Mouse (Mus musculus): ENCODE results near the gene Acp4. TPM values are rescaled to one million over a fixed set of nuclear protein-coding genes. Genes with fewer than 3 reads are reported as not detected.
"Not testable (repeated sequence)": the region's sequence is repeated elsewhere in the genome, so short reads cannot be mapped to it uniquely, and the experiment has no call there.

The Acp4 gene
- not detected in 2 replicates for total RNA-seq (2017)

GRCm38 (mm10) chr7:44257278-44257677, at the start of gene Acp4:
Acp4 (minus strand) TSS chr7:44257378.
- ATAC-seq (ENCODE audit: extremely low read depth, insufficient number of reproducible peaks, low FRiP score, poor library complexity, severe bottlenecking): no peak

GRCm38 (mm10) chr7:44306516-44307240, 49.5 kb upstream of the Acp4 start, which contains the start of gene Clec11a:
Clec11a (minus strand) TSS chr7:44306902.
- ATAC-seq (ENCODE audit: extremely low read depth, insufficient number of reproducible peaks, low FRiP score, poor library complexity, severe bottlenecking): no peak

GRCm38 (mm10) chr7:44305686-44306085, 48.5 kb upstream of the Acp4 start:
- ATAC-seq (ENCODE audit: extremely low read depth, insufficient number of reproducible peaks, low FRiP score, poor library complexity, severe bottlenecking): no peak

DNA sequence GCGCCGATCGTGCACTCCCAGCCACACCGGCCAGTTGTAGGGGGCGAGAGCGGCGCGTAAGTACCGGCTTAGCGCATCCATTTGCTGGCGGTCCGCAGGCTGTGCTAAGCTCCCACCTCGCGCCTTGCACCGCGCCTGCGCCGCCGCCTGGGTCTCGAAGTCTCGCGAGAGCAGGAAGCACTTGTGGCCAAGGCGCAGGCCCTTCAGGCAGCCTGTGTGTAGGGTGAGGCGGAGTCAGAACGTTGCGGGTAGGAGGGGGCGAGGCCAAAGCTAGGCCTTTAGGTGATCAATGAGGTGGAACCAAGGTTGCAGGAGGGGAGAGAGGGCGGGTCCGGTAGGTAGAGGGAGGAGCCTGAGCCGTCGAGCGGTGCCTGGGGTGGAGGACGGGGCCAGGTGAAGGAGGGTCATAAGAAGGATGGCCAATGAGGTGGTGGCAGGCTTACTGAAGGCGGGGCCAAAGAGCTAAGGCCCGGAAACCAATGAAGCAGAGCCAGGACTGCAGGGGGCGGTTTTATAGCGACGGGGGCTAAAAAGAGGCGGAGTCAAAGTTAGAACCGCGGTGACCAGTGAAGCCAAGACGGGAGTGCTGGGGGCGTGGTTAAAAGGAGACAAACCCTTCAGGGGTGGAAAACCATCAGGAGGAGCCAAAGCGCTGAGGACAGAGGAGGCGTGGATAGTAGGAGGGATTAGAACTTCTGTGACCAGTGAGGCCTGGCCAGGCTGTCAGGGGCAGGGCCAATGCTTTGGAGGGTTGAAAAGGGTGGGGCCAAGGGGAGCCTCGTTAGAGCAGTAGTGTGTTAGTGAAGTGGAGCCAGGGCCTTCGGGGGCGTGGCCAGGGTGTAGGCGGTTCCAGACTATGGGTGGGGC, 47.8 kb upstream of the Acp4 start:
- peak; percentile 84 for ATAC-seq (ENCODE audit: extremely low read depth, insufficient number of reproducible peaks, low FRiP score, poor library complexity, severe bottlenecking)

DNA sequence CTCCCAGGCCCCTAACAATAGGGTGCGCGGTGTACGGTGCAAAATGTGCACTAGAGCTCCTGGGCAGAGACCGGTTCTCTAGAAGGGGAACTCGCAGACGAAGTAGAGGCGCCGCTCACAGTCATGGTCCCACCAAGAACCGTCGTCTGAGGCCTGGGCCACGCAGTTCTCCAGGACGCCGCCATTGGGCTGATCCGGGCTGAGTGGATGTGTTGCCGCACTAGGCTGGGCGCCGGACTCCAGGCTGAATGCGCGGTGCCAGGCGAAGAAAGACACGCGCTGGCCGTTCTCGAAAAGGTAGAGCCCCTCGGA, 47.2 kb upstream of the Acp4 start:
- ATAC-seq (ENCODE audit: extremely low read depth, insufficient number of reproducible peaks, low FRiP score, poor library complexity, severe bottlenecking): no peak

DNA sequence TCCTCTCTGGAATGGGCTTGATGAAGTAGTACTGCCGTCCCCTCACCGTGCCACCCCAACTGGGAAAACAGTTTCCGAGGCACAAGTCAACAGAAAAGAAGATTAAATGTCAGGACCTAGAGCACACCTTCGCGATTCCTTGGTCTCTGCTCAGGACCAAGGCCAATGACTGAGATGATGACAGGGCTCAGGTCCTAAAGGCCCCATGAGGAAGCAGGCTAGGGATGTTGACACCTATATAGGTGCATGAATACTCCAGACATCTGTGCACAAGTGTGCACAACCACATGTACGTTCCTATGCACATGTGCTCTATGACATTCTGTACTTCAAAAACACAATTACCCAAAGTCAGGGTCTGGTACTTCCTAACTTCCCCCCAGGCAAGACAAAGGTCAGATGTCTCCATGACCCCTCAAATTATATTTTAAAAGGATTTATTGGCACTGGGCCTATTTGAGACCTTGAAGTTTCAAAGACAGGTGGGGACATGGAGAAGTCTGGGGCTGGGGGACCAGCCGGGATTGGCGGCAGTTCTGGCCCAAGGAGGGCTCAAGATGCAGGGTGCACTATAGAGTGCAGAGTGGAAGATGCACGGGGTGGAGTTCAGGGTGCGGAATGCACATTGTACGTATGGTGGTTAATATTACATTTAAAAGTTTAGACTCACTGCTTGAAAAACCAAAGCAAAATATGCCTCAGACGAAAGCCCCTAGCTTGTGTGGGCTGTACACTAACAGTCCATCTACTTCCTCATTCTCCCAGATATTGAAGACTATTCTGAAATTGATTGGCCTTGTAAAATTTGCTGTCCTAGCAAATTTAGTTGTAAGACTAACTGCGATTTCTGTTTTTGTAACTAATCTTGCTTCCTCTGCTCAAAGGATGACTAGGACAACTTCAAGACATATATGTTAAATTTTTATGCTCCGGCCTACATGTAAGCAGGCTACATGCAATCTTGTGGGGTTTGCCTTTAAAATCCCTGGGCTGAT, 46.5 kb upstream of the Acp4 start:
- ATAC-seq (ENCODE audit: extremely low read depth, insufficient number of reproducible peaks, low FRiP score, poor library complexity, severe bottlenecking): no peak

GRCm38 (mm10) chr7:44297501-44297900, 40.3 kb upstream of the Acp4 start:
- ATAC-seq (ENCODE audit: extremely low read depth, insufficient number of reproducible peaks, low FRiP score, poor library complexity, severe bottlenecking): not testable (repeated sequence)

DNA sequence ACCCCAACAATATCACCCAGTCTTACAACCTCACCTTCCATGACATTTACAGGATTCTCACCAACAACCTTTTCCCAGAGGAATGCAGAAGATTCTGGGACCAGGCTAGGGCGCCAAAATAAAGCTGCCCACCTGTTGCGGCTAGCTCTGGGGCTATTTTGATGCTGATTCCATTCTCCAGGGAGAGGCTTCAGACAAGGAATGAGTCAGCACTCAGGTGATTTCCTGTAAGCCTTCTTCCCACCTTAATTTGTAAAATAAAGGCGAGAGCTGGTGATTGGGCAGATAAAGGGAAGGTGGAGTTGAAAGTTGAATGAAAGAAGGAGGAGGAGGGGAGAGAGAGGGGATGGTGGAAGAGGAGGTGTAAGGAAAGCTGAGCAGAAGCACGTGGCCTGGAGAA, 34.2 kb upstream of the Acp4 start:
- ATAC-seq (ENCODE audit: extremely low read depth, insufficient number of reproducible peaks, low FRiP score, poor library complexity, severe bottlenecking): no peak

GRCm38 (mm10) chr7:44290986-44291385, 33.8 kb upstream of the Acp4 start:
- ATAC-seq (ENCODE audit: extremely low read depth, insufficient number of reproducible peaks, low FRiP score, poor library complexity, severe bottlenecking): no peak

DNA sequence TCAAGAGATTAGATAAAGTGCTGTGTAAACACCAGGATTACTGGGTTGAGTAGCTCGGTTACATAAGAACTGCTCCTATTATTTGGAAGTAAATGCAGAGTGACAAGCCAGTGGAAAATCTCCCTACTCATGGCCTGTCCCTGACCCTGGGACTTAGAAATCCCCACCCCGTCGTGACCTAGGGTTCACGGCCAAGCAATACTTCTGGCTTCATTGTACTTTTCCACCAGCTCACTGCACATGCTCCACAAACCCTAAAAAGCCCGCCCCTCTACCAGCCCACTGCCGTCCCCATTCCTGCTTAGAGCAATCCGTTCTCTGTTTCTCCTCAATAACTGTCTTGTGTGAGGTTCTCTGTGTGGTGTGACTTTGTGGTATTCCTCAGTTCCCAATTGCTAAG, 30.6 kb upstream of the Acp4 start:
- no peak for ATAC-seq (ENCODE audit: extremely low read depth, insufficient number of reproducible peaks, low FRiP score, poor library complexity, severe bottlenecking)

GRCm38 (mm10) chr7:44281586-44281985, 24.4 kb upstream of the Acp4 start:
- ATAC-seq (ENCODE audit: extremely low read depth, insufficient number of reproducible peaks, low FRiP score, poor library complexity, severe bottlenecking): no peak

DNA sequence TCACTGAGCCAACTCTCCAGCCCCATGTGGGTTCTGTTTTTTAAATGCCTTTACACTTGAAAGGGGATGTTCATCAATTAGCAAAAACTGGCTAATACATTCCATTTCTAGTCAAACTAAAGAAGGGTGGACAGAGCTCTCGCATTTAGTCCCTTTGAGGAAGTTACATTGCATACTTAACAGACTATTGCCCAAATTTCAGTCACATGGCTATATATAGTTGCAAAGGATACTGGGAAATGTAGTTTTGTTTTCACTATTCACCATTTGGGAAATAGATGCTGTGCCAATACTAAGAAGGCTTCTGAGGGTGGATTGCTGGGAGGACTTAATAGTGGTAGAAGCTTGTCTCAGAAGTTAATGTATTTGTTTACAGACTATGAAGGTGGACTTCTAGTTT, 23.8 kb upstream of the Acp4 start:
- ATAC-seq (ENCODE audit: extremely low read depth, insufficient number of reproducible peaks, low FRiP score, poor library complexity, severe bottlenecking): 0 out of 2 replicates have a peak, but pooled peaks have one; percentile 43

- ATAC-seq (ENCODE audit: extremely low read depth, insufficient number of reproducible peaks, low FRiP score, poor library complexity, severe bottlenecking): 0 out of 2 replicates have a peak, but pooled peaks have one; percentile 38
These were observed 20.1 kb upstream of the Acp4 start for GRCm38 (mm10) chr7:44277250-44277622.

GRCm38 (mm10) chr7:44276461-44277249, 19.5 kb upstream of the Acp4 start:
- no peak for ATAC-seq (ENCODE audit: extremely low read depth, insufficient number of reproducible peaks, low FRiP score, poor library complexity, severe bottlenecking)

DNA sequence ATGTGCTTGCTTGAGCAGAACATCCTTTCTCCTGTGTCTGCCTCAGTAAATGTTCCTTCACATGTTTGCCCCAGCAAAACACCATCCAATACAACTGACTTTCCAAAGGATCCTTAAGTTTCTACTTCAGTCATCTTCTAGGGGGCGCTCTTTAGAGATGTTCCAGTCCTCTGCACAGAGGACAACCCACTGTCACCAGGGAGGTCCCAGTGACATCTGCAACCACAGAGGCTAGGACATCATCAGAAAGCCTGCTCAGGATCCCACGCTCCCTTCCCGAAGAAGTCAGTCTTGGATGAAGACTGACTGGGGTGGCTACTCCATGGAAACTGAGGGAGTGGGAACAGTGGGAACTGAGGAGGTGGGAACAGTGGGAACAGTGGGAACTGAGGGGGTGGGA, 18.4 kb upstream of the Acp4 start:
- no peak for ATAC-seq (ENCODE audit: extremely low read depth, insufficient number of reproducible peaks, low FRiP score, poor library complexity, severe bottlenecking)

DNA sequence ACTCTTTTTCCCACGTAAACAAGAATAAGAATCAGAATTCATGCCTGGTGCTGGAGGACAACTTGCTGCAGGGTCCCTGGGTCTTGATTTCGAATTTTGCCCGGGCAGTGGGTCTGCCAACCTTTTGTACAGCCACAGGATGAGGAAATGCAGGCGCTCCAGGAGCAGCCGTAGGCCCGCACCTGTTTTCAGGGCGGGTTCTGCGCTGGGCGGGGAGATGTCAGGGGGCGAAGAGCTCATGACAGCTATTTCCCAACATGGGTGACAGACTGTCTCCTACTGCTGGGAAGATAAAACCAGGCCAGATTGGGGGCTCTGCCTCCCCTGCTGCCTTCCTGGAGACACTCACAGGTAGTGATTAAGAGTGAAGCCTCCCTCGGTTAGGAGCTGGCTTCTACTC, 16.9 kb upstream of the Acp4 start:
- ATAC-seq (ENCODE audit: extremely low read depth, insufficient number of reproducible peaks, low FRiP score, poor library complexity, severe bottlenecking): no peak

- no peak for ATAC-seq (ENCODE audit: extremely low read depth, insufficient number of reproducible peaks, low FRiP score, poor library complexity, severe bottlenecking)
These were observed 16.3 kb upstream of the Acp4 start for GRCm38 (mm10) chr7:44273446-44273845.

GRCm38 (mm10) chr7:44272546-44272945, 15.4 kb upstream of the Acp4 start:
- ATAC-seq (ENCODE audit: extremely low read depth, insufficient number of reproducible peaks, low FRiP score, poor library complexity, severe bottlenecking): no peak
